Mouse (Mus musculus) midbrain, embryonic 15.5 days (tissue): ENCODE results near the gene Clec2g. TPM values are rescaled to one million over a fixed set of nuclear protein-coding genes. Genes with fewer than 3 reads are reported as not detected.
"Not testable (repeated sequence)": the region's sequence is repeated elsewhere in the genome, so short reads cannot be mapped to it uniquely, and the experiment has no call there.

Experiments
- ATAC-seq: fragments of 200-750 bp; cut with Nextera tagmentation; replicated peaks from 2 replicates; pipeline ENCODE4 v1.8.0; 2017; ENCODE audit warnings: moderate TSS enrichment
- H3K27ac ChIP-seq: fragments of 300-500 bp; sonication (generic); 2 replicates; pipeline ENCODE4 v1.5.1; 2015; ENCODE audit warnings: mild to moderate bottlenecking, inconsistent platforms
- H3K27me3 ChIP-seq: fragments of 300-500 bp; sonication (generic); replicated peaks from 2 replicates; pipeline ENCODE4 v1.6.1; 2015; ENCODE audit warnings: inconsistent platforms
- H3K36me3 ChIP-seq: fragments of 300-500 bp; sonication (generic); replicated peaks from 2 replicates; pipeline ENCODE4 v1.6.1; 2015; ENCODE audit warnings: inconsistent platforms
- H3K4me1 ChIP-seq: fragments of 300-500 bp; sonication (generic); 2 replicates; pipeline ENCODE4 v1.6.1; 2015; ENCODE audit warnings: inconsistent platforms
- H3K4me2 ChIP-seq: fragments of 300-500 bp; sonication (generic); 2 replicates; pipeline ENCODE4 v1.6.1; 2015; ENCODE audit warnings: inconsistent platforms, mild to moderate bottlenecking, moderate library complexity
- H3K4me3 ChIP-seq: fragments of 300-500 bp; sonication (generic); 2 replicates; pipeline ENCODE4 v1.5.1; 2015; ENCODE audit warnings: mild to moderate bottlenecking, inconsistent platforms
- H3K9ac ChIP-seq: fragments of 300-500 bp; sonication (generic); 2 replicates; pipeline ENCODE4 v1.6.1; 2015; ENCODE audit warnings: mild to moderate bottlenecking, inconsistent platforms
- H3K9me3 ChIP-seq: fragments of 300-500 bp; sonication (generic); 2 replicates; pipeline ENCODE4 v1.6.1; 2016; ENCODE audit warnings: inconsistent platforms
- WGBS: fragments of 180-500 bp; shearing (Covaris S2); methylation state at CpG from one replicate; pipeline ENCODE4 v1.1.7; 2015; ENCODE audit warnings: mixed read lengths; 5-methylcytosine and 5-hydroxymethylcytosine counted together
- polyA plus RNA-seq: library from polyadenylated mRNA; unstranded; fragments of >200 nt; fragmentation: Nextera tagmentation; extraction: Ambion mirVana; gene quantifications from 2 replicates; pipeline ENCODE4 v1.2.1, GENCODE M21; 2015

Gene Clec2g
- polyA plus RNA-seq, 1 experiment from 2014 or later = not detected

DNA sequence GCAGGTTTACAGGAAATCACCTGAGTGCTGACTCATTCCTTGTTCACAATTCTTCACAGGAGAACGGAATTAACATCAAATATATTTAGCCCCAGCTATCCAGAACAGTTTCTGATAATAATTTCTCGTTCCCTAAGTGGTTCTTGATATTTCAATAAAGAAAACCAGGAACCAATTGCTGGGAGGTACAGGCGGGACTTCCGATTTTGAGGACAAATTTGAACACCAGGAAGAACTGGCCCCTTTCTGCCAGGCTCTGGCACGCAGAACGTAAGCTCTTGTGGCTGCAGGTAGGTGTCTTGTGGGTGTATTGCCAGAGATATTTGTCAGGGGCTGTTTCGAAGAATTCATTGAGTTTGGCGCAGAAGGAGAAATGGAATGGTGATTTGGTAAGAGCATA, 74.4 kb downstream of the Clec2g start:
- Histone ChIP-seq H3K27ac (no peak overlapping the region), H3K9ac (no peak overlapping the region), H3K9me3 (no peaks in the 10 kb centered on the region), H3K4me1 (no peaks in the 10 kb centered on the region), H3K36me3 (no peaks in the 10 kb centered on the region), H3K27me3 (no peaks in the 10 kb centered on the region), H3K4me3 (no peak overlapping the region), H3K4me2 (no peak overlapping the region)
- 90% methylated on average over 8 of the region's 8 CpGs for WGBS
- no peak for ATAC-seq

DNA sequence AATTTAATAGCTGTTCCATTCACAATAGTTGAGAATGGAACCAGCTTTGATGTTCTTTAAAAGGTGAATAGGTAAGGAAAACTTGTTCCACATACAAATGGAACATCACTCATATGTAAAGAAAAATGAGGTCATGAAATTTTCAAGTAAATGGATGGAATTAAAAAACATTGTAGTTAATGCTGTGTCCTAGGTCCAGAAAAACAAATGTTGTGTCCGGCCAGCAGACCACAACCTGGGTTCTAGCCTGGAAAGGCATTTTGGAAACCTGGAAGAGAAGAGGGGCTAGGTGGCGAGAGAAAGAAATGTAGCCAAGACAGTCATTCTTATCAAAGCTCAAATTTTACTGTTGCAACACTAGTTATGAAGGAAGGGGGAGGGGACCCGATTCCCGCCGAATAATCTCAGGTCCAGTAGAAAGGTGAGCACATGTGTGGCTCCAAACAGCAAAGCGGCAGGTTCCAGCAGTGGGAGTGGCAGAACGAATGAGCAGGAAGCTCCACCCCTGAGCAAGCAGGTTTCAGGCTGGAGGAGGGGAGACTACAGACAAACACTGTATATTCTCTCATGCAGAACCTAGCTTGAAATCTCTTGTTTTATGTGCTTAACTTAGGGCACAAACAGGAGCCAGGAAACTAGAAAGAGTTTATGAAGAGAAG, 75.8 kb downstream of the Clec2g start:
- WGBS = 87% methylated on average over 7 of the region's 7 CpGs
- H3K9me3 ChIP-seq, H3K4me3 ChIP-seq, H3K9ac ChIP-seq, H3K27ac ChIP-seq, H3K27me3 ChIP-seq, ATAC-seq, H3K4me2 ChIP-seq, H3K36me3 ChIP-seq, H3K4me1 ChIP-seq: not testable (repeated sequence)

DNA sequence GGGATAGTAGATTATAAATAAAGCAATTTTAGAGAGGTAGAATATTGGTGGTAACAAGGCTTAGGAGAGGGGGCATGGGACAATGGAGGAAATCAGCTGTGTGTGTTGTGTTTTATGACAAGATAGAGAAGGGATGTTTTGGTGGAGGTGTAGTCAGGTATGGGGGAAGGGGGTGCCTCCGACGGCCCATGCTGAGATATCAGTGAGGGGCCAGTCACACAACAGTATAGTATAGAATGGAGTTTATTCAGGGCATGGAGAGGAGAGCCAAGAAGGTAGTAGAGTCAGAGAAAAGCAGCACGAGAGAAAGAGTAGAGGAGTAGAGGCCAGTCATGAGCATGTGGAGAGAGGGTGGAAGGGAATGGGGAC, 76.3 kb downstream of the Clec2g start:
- no peak overlapping the region for H3K9ac ChIP-seq
- H3K36me3 ChIP-seq = no peaks in the 10 kb centered on the region
- no peak overlapping the region for H3K27ac ChIP-seq
- 79% methylated on average over 3 of the region's 3 CpGs for WGBS
- no peak overlapping the region for H3K4me3 ChIP-seq
- no peaks in the 10 kb centered on the region for H3K9me3 ChIP-seq
- H3K4me2 ChIP-seq = no peak overlapping the region
- no peaks in the 10 kb centered on the region for H3K27me3 ChIP-seq
- no peaks in the 10 kb centered on the region for H3K4me1 ChIP-seq
- ATAC-seq = no peak

DNA sequence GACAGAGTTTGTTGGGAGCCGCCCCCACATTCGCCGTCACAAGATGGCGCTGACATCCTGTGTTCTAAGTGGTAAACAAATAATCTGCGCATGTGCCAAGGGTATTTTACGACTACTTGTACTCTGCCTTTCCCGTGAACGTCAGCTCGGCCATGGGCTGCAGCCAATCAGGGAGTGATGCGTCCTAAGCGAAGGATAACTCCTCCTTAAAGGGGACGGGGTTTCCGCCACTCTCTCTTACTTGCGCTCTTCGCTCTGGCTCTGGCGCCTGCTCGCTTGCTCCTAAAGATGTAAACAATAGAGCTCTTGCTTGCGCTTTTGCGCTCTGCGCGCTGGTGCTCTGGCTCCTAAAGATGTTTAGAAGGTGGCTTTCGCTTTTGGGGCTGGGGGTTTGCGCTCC, 77.8 kb downstream of the Clec2g start:
- not testable (repeated sequence) for ATAC-seq, H3K4me1 ChIP-seq, H3K4me2 ChIP-seq, H3K9ac ChIP-seq, H3K4me3 ChIP-seq, H3K9me3 ChIP-seq, H3K36me3 ChIP-seq, H3K27ac ChIP-seq, H3K27me3 ChIP-seq
- 97% methylated on average over 20 of the region's 23 CpGs for WGBS

DNA sequence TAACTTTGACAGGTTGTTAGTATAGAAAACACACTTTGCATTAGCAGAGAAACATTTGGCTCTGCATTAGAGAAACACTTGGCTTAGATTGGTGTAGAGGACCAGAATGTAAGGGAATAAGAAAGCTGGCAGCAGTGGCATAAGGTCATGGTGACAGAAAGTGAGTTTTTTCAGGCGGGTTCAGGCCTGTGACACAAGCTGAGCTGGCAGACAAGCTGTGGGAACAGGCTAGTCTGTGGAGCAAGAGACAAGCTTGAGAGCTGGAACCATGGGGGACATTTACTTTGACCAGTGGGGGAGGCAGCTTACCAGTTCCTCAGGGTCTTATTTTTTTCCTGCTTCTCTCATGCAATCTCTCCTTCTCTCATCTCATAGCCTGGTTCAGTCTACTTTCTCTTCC, 78.8 kb downstream of the Clec2g start:
- H3K9ac ChIP-seq = no peak overlapping the region
- WGBS = 76% methylated on average over 1 of the region's 1 CpGs

DNA sequence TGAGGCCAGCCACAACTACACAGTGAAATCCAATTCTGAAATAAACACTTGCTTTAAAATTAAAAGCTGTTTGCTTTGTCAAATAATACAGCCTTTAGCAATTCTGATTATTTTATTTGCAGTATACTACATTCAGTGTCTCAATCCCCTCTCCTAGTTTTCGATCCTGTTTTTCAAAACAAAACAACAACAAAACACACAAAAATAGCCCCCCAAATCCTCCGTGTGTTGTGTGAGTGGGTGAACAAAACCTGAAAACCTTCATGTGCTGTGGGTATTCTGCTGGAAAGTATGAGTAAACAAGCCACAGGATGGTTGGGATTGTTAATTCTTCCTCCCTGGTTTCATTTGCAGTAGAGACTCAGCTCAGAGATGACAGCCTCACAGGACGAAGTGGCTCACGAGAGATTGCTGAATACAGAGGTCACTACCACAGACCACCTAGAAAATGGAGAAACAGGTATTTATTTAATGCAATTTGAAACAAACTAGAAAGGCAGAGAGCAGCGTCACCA, 79.6 kb downstream of the Clec2g start:
- WGBS = 83% methylated on average over 5 of the region's 5 CpGs
- Histone ChIP-seq H3K9ac (no peak overlapping the region), H3K4me2 (no peak overlapping the region), H3K4me3 (no peak overlapping the region), H3K36me3 (no peaks in the 10 kb centered on the region), H3K27me3 (no peaks in the 10 kb centered on the region), H3K9me3 (no peaks in the 10 kb centered on the region), H3K4me1 (no peaks in the 10 kb centered on the region), H3K27ac (no peak overlapping the region)
- no peak for ATAC-seq

More for the DNA sequence above, 78.8 kb downstream of the Clec2g start:
- Histone ChIP-seq H3K9me3 (no peaks in the 10 kb centered on the region), H3K4me2 (no peak overlapping the region), H3K36me3 (no peaks in the 10 kb centered on the region), H3K27me3 (no peaks in the 10 kb centered on the region), H3K4me1 (no peaks in the 10 kb centered on the region), H3K4me3 (no peak overlapping the region), H3K27ac (no peak overlapping the region)
- no peak for ATAC-seq

DNA sequence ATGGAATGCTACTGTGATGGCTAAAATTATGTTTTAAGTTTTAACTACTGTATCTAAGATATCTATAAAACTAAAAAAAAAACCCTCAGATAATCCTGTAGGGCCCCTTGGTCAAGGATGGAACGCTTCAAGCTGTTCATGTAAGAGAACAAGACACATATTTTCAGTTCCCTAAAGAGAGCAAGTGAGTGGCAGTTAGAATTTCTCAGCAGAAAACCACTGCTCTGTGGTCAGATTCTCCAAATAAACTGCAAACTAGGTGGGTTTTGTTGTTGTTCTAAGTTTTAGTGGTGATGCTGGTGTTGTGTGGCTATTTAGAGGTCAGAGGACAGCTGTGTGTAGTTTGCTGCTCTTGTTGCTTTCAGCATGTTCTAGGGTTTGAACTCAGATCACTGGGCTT, 80.2 kb downstream of the Clec2g start:
- Histone ChIP-seq H3K4me3 (no peak overlapping the region), H3K9me3 (no peaks in the 10 kb centered on the region), H3K9ac (no peak overlapping the region), H3K4me2 (no peak overlapping the region), H3K27ac (no peak overlapping the region), H3K36me3 (no peaks in the 10 kb centered on the region), H3K4me1 (no peaks in the 10 kb centered on the region), H3K27me3 (no peaks in the 10 kb centered on the region)
- no peak for ATAC-seq
- 81% methylated on average over 1 of the region's 1 CpGs for WGBS

DNA sequence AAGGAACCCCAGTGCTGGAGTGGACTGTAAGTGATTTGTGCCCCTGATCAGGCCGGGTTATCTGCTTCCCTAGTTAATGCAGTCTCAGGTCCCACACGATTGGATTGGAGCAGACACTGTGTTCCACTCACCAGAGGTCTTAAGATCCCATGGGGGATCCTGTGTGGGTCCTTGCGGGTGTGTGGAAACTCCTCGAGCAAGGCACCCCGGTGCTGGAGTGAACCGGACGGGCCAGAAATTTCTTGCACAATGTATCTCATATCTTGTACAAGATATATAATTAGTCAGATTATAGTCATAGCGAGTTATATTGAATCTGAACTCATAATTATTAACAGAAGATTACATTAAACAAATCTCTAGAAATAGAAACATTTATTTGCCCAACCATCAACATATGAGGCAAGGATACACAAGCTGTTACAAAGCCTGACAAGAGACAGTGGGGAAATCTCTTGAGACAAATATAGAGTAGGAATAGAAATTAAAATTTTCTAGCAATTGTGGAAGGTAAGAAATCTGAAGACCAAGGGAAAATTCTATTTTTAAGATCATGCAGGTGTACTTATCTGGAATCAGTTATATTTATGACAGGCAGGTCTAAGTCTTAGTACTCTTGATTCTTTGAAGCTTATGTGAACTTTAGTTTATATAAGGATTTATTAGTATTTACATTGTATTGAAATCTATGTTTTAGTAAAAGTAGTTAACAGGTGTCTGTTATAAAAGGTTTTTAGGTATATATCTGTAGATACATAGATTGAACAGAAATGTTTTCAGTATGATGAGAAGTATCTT, 93.5 kb downstream of the Clec2g start:
- no peak for ATAC-seq
- Histone ChIP-seq H3K36me3 (no peaks in the 10 kb centered on the region), H3K4me3 (no peak overlapping the region), H3K27ac (no peak overlapping the region), H3K4me1 (no peaks in the 10 kb centered on the region), H3K4me2 (no peak overlapping the region), H3K9ac (no peak overlapping the region), H3K27me3 (no peaks in the 10 kb centered on the region), H3K9me3 (no peaks in the 10 kb centered on the region)
- WGBS = 92% methylated on average over 8 of the region's 8 CpGs

DNA sequence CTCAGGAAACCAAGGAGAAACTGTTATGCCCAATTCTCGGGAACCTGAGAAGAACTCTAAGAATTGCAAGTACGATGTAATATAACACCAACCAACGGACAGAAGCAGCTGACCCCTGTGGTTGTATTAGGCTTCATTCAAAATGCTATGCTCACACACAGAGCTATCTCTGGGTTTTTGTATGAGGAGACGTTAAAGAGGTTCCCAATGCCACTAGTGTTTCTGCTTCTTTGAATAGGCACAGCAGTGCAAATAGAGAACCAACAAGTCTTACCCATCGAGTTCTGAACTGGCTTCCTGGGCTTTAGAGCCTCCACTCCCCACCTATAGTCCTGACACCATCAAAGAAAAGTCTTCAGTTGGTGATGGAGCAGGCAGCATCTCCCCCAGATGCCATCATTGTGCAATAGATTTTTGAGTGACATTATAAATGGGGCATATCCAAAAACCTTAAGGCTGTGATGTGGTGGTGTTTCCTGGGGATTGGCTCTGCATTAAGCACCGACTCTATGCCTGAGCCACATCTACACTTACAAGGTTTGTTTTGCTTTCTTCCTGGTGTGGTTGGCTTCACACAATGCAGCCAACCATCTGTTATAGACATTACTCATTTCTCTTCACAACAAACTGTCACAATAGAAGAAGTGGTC, 96.1 kb downstream of the Clec2g start:
- H3K4me3 ChIP-seq = no peak overlapping the region
- no peaks in the 10 kb centered on the region for H3K36me3 ChIP-seq
- H3K4me1 ChIP-seq = no peaks in the 10 kb centered on the region
- no peak overlapping the region for H3K9ac ChIP-seq
- H3K4me2 ChIP-seq = no peak overlapping the region
- 62% methylated on average over 6 of the region's 6 CpGs for WGBS
- no peaks in the 10 kb centered on the region for H3K27me3 ChIP-seq
- no peak for ATAC-seq
- H3K27ac ChIP-seq = no peak overlapping the region
- H3K9me3 ChIP-seq = no peaks in the 10 kb centered on the region

DNA sequence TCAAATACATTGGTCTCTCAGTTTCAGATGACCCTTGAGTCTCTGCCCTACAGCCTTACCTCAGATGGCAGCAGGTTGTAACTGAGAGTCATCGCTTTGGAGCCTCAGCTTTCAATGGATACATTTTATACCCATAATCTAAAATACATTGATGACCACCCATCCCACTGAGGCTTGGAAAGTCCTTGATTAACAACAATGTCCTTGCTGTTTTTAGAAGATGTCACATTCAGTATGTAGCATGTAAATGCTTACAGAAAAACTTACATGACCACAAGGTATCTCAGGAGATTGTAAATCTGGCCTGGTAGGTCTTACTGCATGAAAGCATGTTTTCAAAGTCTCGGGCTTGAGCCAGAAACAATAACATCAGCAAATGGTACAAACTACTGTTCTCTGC, 96.8 kb downstream of the Clec2g start:
- Histone ChIP-seq H3K27me3 (no peaks in the 10 kb centered on the region), H3K9me3 (no peaks in the 10 kb centered on the region), H3K36me3 (no peaks in the 10 kb centered on the region), H3K4me3 (no peak overlapping the region), H3K4me1 (no peaks in the 10 kb centered on the region), H3K27ac (no peak overlapping the region), H3K9ac (no peak overlapping the region), H3K4me2 (no peak overlapping the region)
- WGBS = 95% methylated on average over 2 of the region's 2 CpGs
- ATAC-seq = no peak

DNA sequence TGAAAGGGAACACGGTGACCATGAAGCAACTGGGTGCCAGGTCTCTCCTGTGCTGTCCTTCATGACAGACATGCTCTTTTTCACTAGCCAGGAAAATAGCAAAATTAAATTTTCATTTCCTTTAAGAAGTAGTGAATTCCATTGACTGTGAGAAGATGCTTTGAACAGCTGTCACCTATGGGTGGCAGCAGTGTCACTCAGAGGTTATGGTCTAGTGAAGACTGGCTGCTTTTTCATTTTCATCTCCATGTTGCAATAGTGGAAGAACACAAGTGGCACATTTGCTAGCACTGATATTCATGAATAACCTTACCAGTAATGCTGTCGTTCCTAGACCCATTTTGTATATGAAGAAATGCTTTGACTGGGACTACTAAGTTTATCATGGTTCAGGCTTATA, 99.2 kb downstream of the Clec2g start:
- Histone ChIP-seq H3K9ac (no peak overlapping the region), H3K27ac (no peak overlapping the region), H3K9me3 (no peaks in the 10 kb centered on the region), H3K36me3 (no peaks in the 10 kb centered on the region), H3K27me3 (no peaks in the 10 kb centered on the region), H3K4me1 (no peaks in the 10 kb centered on the region), H3K4me3 (no peak overlapping the region), H3K4me2 (no peak overlapping the region)
- ATAC-seq = no peak
- 84% methylated on average over 2 of the region's 2 CpGs for WGBS
